Mouse (Mus musculus) MN1 (cell line): ENCODE data around the gene Socs3.

ENCODE experiments used
- DNase-seq: peaks from one replicate; pipeline ENCODE4 v3.0.0-alpha.2; 2016; ENCODE audit warnings: low spot score

Gene Socs3

DNA sequence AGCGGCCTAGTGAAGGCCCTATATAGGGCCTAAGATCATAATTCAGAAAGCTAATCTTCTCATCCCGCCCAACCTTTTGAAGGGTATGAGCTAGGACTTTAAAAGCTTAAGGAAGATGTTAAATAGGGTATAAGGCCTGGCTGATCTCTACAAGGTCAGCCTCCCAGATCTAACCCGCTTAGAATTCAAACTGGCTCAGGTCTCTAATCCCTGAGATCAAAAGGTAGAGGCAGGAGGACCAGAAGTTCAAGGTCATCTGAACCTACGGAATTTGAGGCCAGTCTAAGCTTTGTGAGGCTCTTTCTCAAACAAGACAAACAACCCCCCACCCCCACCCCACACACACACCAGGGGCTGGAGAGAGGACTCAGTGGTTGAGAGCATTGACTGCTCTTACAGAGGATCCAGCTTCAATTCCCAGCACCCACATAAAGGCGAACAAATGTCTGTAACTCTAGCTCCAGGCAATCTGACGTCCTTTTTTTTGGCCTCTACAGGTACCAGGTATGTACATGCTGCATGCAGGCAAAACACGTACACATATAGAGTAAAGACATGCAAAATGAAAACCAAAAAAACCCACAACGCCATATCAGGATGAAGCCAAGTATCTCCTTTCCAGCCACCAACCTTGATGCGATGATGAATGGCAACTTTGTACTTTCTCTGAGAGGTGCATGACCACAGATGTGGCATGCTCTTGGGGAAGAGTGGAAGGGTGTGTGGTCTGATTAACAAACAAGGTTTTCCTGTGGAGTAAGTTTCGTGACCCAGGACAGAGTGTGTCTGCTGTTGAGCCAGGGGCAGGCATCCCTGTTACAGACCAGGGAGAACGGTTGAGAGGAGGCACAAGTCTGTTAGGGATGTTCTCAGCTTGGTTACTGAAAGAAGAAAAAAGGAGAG is 3.1 kb upstream of the Socs3 start:
- no peak for DNase-seq

DNA sequence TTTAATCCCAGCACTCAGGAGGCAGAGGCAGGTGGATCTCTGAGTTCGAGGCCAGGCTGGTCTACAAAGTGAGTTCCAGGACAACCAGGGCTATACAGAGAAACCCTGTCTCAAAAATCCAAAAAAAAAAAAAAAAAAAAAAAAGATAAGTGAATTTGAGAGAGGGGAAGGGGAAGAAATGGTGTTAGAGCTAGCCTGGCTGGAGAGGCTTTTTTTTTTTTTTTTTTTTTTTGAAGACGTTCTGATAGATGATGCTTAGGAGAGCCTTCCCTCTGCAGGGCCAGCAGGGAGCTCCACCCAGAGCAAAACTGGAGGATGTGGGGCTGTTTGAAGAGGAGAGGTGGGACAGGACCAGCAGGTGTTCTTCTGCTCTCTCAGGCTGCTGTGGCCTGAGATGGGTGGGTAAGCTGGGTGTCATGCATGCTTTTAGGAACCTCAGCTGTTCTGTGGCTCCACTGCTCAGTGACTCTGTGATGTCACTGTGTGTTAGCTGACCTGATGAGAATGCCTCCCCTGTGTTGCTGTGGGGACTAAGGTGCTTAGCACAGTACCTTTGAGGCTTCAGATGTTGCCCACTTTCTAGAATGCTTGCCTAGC is 1.9 kb upstream of the Socs3 start:
- DNase-seq, result no peak

DNA sequence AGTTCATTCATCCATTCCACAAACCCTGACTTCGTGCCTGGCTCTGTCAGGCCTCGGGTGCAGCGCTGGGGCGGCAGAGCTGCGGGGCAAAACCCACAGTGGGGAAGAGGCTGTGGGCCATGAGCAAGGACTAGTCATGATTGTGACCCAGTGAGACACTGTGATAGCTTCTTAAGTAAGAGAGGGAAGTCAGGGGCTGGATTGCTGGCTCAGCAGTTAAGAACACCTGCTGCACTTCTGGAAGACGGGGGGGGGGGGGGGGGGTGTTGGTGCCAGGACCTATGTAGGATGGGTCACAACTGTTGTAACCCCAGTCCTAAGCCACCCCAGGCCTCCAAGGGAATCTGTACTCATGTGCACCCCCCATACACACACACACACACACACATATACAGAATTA is 1.3 kb upstream of the Socs3 start:
- no peak for DNase-seq

DNA sequence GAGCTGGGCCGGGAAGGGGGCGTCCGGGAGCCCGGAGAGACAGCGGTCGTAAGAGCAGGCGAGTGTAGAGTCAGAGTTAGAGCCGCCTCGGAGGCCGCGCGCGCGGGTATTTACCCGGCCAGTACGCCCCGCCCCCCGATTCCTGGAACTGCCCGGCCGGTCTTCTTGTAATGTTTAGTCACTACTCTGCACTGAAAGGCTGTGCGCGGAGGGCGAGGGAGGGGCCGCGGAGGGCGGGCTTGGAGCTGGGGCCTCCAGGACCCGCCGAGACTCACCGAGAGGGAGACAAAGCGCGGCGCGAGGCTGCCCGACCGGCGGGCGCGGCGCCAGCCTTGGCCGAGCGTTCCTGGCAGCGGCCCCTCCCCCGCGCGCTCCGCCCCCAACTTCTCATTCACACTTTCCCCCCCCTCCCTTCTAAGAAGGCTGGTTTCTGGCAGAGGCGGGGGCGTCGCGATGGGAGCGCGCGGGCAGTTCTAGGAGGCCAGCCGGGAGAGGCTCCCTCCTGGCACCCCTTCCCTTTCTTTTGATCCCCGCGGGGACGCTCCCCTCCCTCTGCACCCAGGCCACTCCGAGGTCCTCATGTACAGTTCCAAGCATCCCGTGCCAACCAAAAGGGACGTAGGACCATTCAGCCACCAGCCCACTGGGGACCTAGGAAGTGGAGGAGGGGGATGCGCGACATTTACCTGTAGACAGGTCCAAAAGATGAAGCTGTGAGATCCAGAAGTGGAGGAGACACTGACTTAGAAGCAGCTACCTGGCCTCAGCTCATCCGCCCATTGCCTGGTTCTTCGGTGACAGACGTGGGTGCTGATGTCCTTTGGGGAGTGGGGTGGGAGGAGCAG is 525 bp downstream of the Socs3 start:
- peak; percentile 90 for DNase-seq

DNA sequence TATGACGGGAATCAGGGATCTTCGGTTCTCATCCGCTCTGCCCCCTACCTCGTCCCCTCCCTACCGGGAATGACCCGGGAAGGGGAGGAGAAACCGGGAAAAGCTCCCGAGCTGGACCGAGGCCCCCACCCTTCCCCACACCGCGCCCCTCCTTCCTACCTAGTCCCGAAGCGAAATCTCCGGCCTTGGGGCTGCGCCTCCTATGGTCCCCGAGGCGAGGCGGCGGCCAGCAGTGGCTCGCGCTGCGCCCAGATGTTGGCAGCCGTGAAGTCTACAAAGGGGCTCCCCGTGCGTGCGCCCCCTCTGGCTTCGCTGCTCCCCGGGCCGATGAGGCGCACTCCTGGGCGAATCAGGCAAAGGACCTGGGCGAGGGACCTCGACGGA is 1.1 kb downstream of the Socs3 start:
- no peak for DNase-seq

DNA sequence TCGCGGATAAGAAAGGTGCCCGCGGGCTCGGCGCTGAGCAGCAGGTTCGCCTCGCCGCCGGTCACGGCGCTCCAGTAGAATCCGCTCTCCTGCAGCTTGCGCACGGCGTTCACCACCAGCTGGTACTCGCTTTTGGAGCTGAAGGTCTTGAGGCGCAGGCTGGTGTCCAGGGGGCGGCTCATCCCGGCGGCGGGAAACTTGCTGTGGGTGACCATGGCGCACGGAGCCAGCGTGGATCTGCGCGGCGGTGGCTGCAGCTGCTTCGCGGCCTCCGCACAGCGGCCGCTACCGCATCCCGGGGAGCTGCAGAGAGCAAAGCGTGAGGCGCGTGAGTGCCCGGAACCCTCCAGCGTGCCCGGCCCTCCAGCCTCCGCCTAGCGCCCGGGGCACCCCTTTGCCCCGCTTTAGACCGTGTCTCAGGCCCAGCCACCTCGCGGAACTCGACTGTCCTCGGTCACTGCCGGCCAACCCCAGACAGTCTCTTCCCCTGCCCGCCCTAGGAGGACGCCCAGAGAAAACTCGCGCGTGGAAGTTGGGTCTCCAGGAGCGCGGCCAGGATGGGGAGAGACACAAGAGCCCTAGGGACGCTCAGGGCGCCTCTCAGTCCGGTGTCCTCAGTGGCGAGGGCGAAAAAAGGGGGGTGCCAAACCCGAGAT is 1.7 kb downstream of the Socs3 start:
- no peak for DNase-seq

DNA sequence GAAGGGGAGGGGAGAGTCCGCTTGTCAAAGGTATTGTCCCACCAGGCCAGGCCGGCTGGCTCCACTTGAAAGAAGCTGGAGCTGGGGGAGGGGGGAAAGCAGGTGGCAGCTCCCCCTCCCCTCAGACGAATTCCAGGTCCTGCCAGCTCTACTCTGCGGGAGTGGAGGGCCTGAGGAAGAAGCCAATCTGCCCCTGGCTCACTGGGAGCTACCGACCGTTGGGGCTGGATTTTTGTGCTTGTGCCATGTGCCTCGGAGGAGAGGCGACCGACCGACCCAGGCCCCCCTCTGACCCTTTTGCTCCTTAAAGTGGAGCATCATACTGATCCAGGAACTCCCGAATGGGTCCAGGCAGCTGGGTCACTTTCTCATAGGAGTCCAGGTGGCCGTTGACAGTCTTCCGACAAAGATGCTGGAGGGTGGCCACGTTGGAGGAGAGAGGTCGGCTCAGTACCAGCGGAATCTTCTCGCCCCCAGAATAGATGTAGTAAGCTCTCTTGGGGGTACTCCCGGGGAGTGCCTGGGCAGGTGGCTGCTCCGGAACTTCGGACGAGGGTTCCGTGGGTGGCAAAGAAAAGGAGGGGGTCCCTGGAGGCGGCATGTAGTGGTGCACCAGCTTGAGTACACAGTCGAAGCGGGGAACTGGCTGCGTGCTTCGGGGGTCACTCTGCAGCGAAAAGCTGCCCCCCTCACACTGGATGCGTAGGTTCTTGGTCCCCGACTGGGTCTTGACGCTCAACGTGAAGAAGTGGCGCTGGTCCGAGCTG is 2.4 kb downstream of the Socs3 start:
- no peak for DNase-seq

DNA sequence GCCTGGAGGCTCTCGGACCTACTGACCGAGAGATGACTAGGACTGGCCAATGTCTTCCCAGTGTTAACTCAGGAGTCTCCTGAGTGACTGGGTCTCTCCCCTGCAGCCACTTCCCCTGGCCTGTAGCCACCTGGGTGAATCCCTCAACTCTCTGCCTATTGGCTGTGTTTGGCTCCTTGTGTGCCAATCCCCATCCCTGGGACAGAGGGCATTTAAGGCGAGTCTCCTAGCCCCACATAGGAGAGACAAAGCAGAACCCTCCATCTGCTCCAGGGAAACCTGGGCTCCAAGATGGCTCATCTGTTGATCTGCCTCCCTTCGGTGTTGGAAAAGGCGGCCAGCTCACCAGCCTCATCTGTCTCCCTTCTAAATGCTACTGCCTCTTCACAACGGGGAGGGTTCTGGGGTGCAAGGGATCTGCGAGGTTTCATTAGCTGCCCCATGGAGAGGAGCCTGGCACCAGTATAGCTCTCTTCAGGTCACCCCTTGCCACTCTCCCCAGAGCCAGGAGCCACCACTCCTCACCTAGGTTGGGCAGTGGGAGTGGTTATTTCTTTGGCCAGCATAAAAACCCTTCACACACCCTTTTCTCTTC is 3.2 kb downstream of the Socs3 start:
- no peak for DNase-seq

DNA sequence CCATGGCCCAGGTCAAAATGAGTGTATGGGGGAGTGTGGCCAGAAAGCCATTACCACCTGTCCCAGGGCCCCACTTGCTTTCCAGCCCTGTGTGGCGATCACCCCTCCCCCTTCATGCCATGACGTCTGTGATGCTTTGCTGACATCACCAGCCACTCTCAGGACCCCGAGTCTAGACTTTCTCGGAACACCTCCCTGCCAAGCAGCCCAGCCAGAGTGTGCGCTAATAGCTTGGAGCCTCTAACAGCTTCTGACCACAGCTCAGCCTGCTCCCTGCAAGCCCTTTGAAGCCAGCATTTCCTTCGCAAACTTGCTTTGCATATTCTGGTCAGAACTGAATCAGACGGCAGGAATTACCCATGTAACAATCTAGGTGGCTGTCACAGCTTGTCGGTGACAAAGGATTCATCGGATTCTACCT is 4.3 kb downstream of the Socs3 start:
- no peak for DNase-seq

DNA sequence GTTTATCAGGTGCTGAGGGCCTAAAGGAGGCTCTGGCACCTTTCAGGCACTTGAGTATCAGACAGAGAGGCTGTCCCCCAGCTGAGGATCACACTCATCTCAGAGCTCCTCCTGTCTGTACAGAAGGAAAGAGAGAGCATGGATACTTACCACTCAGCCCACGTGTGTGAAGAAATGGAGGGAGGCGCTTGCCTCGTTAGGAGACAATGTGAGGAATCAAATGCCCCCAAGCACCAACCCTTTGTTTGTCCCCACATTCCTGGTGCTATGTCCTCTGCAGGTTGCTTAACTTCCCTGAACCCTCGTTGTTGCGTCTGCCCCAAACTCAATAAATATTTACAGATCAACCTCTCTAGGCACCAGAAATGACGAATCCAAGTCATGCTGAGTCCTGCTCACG is 4.8 kb downstream of the Socs3 start:
- no peak for DNase-seq

DNA sequence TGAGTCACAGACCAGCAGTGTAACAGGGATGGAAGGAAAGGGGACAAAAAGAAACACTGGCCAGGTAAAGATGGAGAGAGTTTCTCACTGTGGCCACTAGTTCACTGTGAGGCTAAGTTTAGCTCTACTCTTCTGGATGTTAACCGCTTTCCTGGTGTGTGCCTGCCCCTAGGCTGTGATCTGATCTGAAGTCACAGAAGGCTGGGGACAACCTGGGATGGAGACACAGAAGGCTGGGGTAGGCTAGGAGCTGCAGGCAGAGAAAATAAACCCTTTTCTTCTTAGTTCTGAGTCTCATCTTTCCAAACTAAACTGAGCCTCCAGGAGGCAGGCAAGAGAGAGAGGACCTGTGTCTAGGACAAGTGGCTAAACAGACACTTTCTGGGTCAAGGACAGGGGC is 5.6 kb downstream of the Socs3 start:
- no peak for DNase-seq

DNA sequence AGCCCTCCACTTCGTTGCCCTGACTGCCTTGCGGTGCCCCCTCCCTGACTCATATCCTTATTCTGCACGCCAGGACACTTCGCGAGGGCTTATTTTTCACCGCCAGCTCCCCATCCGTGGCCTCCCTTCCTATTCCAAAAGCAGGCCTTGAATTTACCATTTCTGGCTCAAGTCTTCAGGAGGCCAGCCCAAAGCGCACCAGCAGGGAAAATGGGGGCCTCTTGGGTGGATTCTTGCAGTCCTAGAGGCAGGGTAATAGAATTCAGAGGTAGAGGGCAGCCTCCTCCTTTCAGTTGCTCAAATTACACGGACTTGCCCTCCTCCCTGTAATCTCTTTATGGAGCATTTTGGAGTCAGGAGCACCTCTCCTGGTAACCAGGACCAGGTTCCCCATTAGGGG is 6.0 kb downstream of the Socs3 start:
- peak; percentile 30 for DNase-seq

DNA sequence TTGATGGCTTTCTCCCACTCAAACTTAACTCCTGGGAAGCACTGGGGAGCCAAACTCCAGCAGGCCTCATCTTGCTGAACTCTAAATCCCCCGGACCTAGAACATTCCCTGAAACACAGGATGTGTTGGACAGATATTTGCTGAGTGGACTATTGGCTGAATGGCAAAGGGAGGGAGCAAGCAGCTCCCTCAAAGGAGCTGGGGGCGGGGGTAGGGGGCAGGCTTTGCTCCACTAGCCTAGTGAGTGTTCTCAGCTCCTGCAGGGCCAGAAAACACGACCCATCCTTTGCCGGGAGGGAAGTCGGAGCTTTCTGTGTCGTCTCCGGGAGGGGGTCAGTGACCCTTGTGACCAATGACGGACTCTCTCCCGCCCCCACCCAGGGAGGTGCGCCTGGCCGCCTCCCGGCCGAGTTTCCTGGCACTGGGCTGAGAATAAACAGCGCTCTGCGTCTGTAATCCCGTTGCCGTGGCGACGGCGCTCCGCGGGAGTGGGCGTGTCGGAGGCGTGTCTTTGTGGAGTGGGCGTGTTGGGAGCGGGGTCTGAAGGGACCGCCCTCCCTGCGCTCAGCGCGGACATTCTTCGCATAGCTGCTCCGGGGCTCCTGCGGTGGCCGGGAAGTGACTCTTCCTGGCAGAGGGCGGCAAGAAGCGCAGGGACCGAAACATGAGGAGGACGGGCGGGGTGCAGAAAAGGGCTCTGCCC is 6.6 kb downstream of the Socs3 start:
- peak; percentile 94 for DNase-seq

DNA sequence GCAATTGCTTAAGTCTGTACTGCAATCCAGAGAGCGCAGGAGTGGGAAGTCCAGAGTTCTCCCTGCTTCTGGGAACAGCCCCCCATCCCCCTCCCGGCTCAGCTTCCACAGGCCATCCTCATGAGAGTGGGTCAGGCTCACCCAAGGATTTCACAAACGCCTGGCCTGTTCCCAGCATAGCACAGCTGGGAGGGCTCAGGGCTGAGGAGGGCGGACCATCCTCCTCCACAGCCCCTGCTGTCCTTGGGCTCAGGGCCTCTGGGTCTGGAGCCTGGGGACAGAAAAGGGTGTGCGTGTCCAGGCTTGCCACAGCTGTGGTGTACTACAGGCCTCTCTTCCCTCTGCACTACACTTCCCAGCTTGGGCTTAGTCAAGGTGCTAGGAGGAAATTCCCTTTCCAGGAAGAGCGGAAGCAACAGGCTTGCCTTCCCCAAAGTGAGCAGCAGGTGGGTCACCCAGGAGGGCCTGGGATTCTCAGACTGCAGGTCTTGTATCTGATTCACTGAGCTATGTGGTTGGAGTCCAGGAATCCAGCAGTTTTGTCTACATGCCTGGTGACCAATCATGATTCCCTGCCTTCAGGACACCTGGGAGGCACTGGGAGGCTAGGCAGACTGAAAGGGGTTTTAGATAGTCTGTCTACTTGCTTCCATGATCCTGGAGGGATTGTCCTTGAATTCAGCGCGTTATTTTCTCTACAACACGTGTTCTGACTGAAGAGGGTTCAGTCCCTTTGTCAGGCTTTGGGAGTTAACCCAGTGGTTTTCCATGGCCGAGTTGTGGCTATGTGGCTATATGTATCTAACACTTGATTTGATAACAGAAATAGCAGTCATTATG is 7.4 kb downstream of the Socs3 start:
- DNase-seq, result peak; percentile 40

DNA sequence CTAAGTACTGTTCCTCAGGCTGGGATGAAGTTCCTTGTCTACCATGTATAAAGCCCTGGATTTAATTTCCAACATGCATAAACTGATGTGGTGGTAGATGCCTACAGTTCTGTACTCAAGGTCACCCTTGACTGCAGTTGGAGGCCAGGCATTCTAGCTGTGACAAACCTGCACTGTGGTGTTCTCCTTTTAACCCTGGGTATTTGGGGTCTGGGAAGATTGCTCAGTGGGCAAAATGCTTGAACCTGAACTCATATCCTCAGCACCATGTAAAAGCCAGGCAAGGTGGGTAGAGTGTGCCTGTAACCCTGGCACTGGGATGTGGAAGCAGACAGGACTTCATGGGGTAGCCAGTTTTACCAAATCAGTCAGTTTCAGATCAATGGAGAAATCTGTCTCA is 9.2 kb downstream of the Socs3 start:
- no peak for DNase-seq

DNA sequence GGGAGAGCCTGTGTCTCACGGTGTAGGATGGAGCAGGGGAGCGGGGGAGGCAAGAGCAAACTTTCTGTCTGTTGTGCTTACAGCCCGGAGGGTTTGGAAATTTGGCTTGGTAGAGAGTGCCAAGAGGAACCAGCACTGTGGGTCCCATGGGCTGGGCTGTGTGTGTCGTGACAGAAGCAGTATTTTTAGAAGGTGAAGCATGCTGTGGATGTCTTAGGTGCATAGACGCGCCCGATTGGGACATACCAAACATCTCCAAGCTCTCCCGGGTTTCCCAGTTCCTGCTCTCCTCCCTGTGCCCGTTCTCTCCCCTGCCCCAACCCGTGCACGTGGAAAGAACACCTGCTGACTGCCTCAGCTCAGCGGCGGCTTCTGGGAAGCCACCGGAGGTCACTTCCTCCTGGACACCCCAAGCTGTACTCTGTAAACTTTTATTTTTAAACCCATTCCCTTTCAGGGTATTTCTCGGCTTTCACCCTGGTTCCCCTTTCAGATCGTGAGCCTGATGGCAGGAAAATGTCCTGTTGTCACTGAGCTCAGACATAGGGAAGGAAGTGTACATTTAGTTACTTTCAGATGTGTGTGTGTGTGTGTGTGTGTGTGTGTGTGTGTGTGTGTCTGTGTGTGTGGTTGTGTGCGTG is 10.0 kb downstream of the Socs3 start:
- no peak for DNase-seq

DNA sequence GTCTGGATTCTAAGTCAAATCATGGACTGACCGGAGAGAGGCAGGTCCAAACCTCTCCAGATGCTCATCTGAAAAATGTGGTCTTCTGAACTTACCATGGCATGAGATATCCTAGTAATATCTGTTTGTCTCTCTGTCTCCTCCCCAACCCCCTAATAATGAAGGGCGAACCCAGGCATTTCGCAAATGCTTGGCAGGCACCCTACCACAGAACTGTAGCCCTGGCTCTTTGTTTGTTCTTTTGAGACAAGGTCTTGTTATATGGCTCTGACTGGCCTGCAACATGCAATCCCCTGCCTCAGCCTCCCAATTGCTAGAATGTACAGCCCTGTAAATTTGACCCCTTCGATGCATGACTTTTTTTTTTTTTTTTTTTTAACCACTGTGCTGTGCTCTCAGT is 10.7 kb downstream of the Socs3 start:
- no peak for DNase-seq

DNA sequence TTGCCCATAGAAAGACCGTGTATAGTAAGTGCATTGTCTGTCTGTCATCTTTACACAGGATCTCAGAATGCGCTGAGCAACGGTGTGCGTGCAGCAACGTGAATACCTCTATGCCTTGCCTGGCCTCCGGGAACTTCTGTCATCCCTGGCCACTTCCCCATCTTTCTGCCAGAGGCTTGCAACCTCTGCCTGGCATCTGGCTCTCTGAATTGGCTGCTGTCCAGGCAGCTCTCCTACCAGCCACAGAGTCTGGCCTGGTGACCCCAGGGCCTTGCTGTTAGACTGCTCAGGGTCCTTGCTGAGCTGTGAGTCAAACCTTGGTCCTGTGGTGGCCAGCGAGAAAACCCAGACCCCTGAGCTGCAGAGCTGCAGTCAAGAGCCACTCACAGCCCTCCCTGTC is 11.7 kb downstream of the Socs3 start:
- peak; percentile 84 for DNase-seq

DNA sequence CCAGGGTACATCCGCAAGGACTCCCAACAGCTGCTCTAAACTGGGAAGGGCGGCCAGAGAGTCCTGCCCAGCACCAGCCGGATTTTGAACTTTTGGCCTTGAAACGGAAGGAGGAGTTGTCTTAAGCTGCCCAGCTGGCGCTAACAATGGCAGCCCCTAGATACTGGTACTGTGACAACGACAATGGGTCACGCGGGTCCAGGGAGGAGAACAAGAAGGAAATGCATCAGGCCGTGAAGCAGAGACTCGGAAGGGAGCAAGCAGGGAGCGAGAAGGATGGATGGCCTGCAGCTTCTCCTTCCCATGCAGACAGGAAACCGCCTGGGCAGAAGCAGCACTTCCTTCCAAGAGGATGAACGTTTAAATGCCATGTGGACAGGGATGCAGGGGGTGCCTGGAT is 14.2 kb downstream of the Socs3 start:
- no peak for DNase-seq
